Mouse (Mus musculus) lung, postnatal 0 days (tissue): ENCODE results near the gene Dnhd1. TPM values are rescaled to one million over a fixed set of nuclear protein-coding genes. Genes with fewer than 3 reads are reported as not detected.
A peak's percentile ranks its signal among the peaks of the same experiment; 100 is the strongest.

ENCODE experiments used
- ATAC-seq: fragments of 200-750 bp; cut with Nextera tagmentation; 2 replicates; pipeline ENCODE4 v1.8.0; 2017; ENCODE audit warnings: moderate library complexity
- DNase-seq: peaks from one replicate; pipeline ENCODE4 v3.0.0-alpha.2; 2016; ENCODE audit warnings: low spot score
- H3K27ac ChIP-seq: fragments of 300-500 bp; sonication (generic); 2 replicates; pipeline ENCODE4 v1.5.1; 2014; ENCODE audit warnings: antibody characterized with exemption, mild to moderate bottlenecking, low read length, mixed read lengths
- H3K27me3 ChIP-seq: fragments of 300-500 bp; sonication (generic); replicated peaks from 2 replicates; pipeline ENCODE4 v1.6.1; 2014; ENCODE audit warnings: low read length, mixed read lengths; ENCODE audit not compliant: insufficient read depth
- H3K36me3 ChIP-seq: fragments of 300-500 bp; sonication (generic); 2 replicates; pipeline ENCODE4 v1.6.1; 2014; ENCODE audit warnings: low read length, mixed read lengths; ENCODE audit not compliant: insufficient read depth
- H3K4me1 ChIP-seq: fragments of 300-500 bp; sonication (generic); 2 replicates; pipeline ENCODE4 v1.6.1; 2014; ENCODE audit warnings: antibody characterized with exemption, low read depth, low read length, mixed read lengths; ENCODE audit not compliant: insufficient read depth
- H3K4me2 ChIP-seq: fragments of 300-500 bp; sonication (generic); replicated peaks from 2 replicates; pipeline ENCODE4 v1.6.1; 2014; ENCODE audit warnings: low read depth, mild to moderate bottlenecking, low read length, moderate library complexity, mixed read lengths
- H3K4me3 ChIP-seq: fragments of 300-500 bp; sonication (generic); 2 replicates; pipeline ENCODE4 v1.5.1; 2014; ENCODE audit warnings: low read depth, low read length
- H3K9ac ChIP-seq: fragments of 300-500 bp; sonication (generic); replicated peaks from 2 replicates; pipeline ENCODE4 v1.6.1; 2014; ENCODE audit warnings: low read depth, mild to moderate bottlenecking
- H3K9me3 ChIP-seq: fragments of 300-500 bp; sonication (generic); 2 replicates; pipeline ENCODE4 v1.6.1; 2016; ENCODE audit warnings: low read length, mixed read lengths
- CTCF ChIP-seq: IDR thresholded peaks from 2 replicates; pipeline ENCODE4 v1.5.1; 2016; ENCODE audit warnings: antibody characterized with exemption, mild to moderate bottlenecking
- EP300 ChIP-seq: IDR thresholded peaks from 2 replicates; pipeline ENCODE4 v1.6.1; 2016; ENCODE audit warnings: antibody characterized with exemption, mild to moderate bottlenecking, control low read depth
- WGBS: fragments of 180-500 bp; shearing (Covaris S2); extraction: QIAGEN DNeasy Blood & Tissue Kit; methylation state at CpG from one replicate; pipeline ENCODE4 v1.1.7; 2014; 5-methylcytosine and 5-hydroxymethylcytosine counted together
- polyA plus RNA-seq: library from polyadenylated mRNA; unstranded; fragments of >200 nt; fragmentation: Nextera tagmentation; extraction: Ambion mirVana; gene quantifications from 2 replicates; pipeline ENCODE4 v1.2.1, GENCODE M21; 2015

The Dnhd1 gene
- polyA plus RNA-seq, 1 experiment from 2014 or later: 0.79 TPM

GRCm38 (mm10) chr7:105638776-105639175, 11.9 kb upstream of the Dnhd1 start:
- WGBS: 93% methylated on average over 6 of the region's 6 CpGs
- no peak for TF ChIP-seq CTCF
- TF ChIP-seq EP300: no peak
- no peak overlapping the region for H3K9ac ChIP-seq

GRCm38 (mm10) chr7:105639304-105639703, 11.3 kb upstream of the Dnhd1 start:
- Histone ChIP-seq H3K4me1 (peaks cover 23% of the 10 kb centered on the region; the same call in 1 of the 2 replicates), H3K9ac (no peak overlapping the region), H3K36me3 (0 out of 2 replicates have a peak, but pooled peaks cover 7% of the 10 kb centered on the region), H3K4me3 (peak overlapping the region; percentile 65; the same call in 1 of the 2 replicates), H3K9me3 (no peaks in the 10 kb centered on the region), H3K27me3 (no peaks in the 10 kb centered on the region), H3K27ac (peak overlapping the region; percentile 81), H3K4me2 (peak overlapping the region; percentile 86)
- WGBS: 43% methylated on average over 9 of the region's 9 CpGs
- DNase-seq: no peak
- TF ChIP-seq CTCF (no peak), EP300 (no peak)
- ATAC-seq: no peak

More at GRCm38 (mm10) chr7:105638776-105639175, 11.9 kb upstream of the Dnhd1 start:
- no peak for DNase-seq
- Histone ChIP-seq H3K4me1 (peaks cover 26% of the 10 kb centered on the region; the same call in 1 of the 2 replicates), H3K36me3 (0 out of 2 replicates have a peak, but pooled peaks cover 7% of the 10 kb centered on the region), H3K27ac (no peak overlapping the region), H3K27me3 (no peaks in the 10 kb centered on the region), H3K4me2 (no peak overlapping the region; the same call in 1 of the 2 replicates), H3K9me3 (no peaks in the 10 kb centered on the region), H3K4me3 (no peak overlapping the region)
- no peak for ATAC-seq

DNA sequence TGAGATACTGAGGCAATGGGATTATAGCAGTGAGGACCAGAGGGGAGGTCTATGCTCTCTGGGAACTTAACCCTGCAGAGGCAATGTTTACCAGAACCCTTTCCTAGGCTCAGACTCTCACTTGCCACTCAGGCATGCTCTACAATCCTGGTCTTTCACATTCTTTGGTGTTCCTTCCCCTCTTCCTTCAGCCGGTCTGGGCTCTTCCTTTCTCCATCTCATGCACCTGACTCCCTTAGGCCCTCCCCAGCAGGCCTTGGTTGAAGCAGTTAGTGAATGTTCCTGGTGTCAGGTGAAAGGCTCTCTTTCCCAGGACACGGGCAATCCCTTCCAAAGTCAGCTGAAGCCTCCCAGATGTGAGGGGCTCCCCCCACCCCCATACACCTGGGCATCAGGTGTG, 10.9 kb upstream of the Dnhd1 start, which contains the start of gene Timm10b:
Timm10b (plus strand) TSS at position 301 of the 400 bp plus-strand sequence.
- peak within 1 kb of the TSS; percentile 63 for H3K9ac ChIP-seq
- ATAC-seq (no peak; the same call in 1 of the 2 replicates), DNase-seq (no peak)
- no peaks in the 10 kb centered on the region for H3K27me3 ChIP-seq
- peak within 1 kb of the TSS; percentile 91 for H3K27ac ChIP-seq
- H3K36me3 ChIP-seq: 0 out of 2 replicates have a peak, but pooled peaks cover 7% of the 10 kb centered on the region
- peak within 1 kb of the TSS; percentile 86 for H3K4me2 ChIP-seq
- H3K4me1 ChIP-seq: peaks cover 20% of the 10 kb centered on the region; the same call in 1 of the 2 replicates
- no peaks in the 10 kb centered on the region for H3K9me3 ChIP-seq
- 3% methylated on average over 2 of the region's 2 CpGs for WGBS
- no peak for TF ChIP-seq EP300
- no peak for TF ChIP-seq CTCF
- H3K4me3 ChIP-seq: peak within 1 kb of the TSS; percentile 65

DNA sequence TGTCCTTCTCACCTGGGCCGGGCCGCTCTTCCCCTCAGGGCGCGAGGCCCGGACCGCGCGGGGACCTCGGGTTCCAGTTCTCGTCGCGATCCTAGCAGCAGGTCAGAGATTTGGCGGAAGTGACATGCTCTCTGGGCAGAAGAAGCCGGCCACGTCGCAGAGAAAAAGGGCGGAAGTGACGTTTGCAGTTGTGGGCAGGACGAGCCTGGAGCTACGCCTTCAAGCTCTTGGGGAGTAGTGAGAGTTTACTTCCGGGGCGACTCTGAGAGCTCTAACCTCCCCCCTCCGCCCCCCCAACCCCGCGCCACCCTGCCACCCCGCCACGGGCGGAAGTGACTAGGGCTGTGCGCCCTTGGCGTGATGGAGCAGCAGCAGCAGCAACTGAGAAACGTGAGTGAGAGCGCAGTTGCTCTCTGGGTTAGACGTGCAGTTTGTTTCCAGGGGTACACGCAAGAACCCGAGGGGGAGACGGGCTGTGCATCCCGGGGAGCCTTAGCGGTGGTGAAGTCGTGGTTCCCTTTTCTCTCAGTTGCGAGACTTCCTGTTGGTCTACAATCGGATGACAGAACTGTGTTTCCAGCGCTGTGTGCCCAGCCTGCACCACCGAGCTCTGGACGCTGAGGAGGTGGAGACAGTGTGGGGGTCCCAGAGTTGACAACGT, 10.3 kb upstream of the Dnhd1 start, which contains the start of the genes Arfip2 and Gm45799:
Arfip2 (minus strand) TSS at position 184 of the 661 bp plus-strand sequence.
Gm45799 (plus strand) TSS at position 320 of the 661 bp plus-strand sequence.
- 1% methylated on average over 45 of the region's 45 CpGs for WGBS
- Histone ChIP-seq H3K27me3 (no peaks in the 10 kb centered on the region), H3K9ac (peak within 1 kb of the TSS; percentile 63), H3K4me1 (peaks cover 20% of the 10 kb centered on the region; the same call in 1 of the 2 replicates), H3K9me3 (no peaks in the 10 kb centered on the region), H3K4me2 (peak within 1 kb of the TSS; percentile 86), H3K36me3 (0 out of 2 replicates have a peak, but pooled peaks cover 7% of the 10 kb centered on the region), H3K4me3 (peak within 1 kb of the TSS; percentile 65), H3K27ac (peak within 1 kb of the TSS; percentile 91)
- peak; percentile 98 for ATAC-seq
- TF ChIP-seq EP300: no peak
- no peak for TF ChIP-seq CTCF
- peak; percentile 99 for DNase-seq

GRCm38 (mm10) chr7:105640894-105641255, 9.8 kb upstream of the Dnhd1 start:
- ATAC-seq (no peak; the same call in 1 of the 2 replicates), DNase-seq (peak; percentile 40)

GRCm38 (mm10) chr7:105641936-105642335, 8.7 kb upstream of the Dnhd1 start:
- H3K4me1 ChIP-seq: peaks cover 20% of the 10 kb centered on the region; the same call in 1 of the 2 replicates
- no peak overlapping the region for H3K4me2 ChIP-seq
- no peak overlapping the region for H3K9ac ChIP-seq
- no peak overlapping the region for H3K4me3 ChIP-seq
- 0 out of 2 replicates have a peak, but pooled peaks cover 5% of the 10 kb centered on the region for H3K36me3 ChIP-seq
- DNase-seq (no peak), ATAC-seq (no peak)
- H3K27me3 ChIP-seq: no peaks in the 10 kb centered on the region
- TF ChIP-seq CTCF (no peak), EP300 (no peak)
- peak overlapping the region; percentile 91 for H3K27ac ChIP-seq
- H3K9me3 ChIP-seq: no peaks in the 10 kb centered on the region
- 49% methylated on average over 3 of the region's 3 CpGs for WGBS

More at GRCm38 (mm10) chr7:105640894-105641255, 9.8 kb upstream of the Dnhd1 start:
- H3K9ac ChIP-seq: peak overlapping the region; percentile 41
- peak overlapping the region; percentile 65 for H3K4me3 ChIP-seq
- TF ChIP-seq CTCF (peak; percentile 22), EP300 (no peak)
- 2% methylated on average over 18 of the region's 18 CpGs for WGBS
- H3K36me3 ChIP-seq: 0 out of 2 replicates have a peak, but pooled peaks cover 7% of the 10 kb centered on the region
- H3K27me3 ChIP-seq: no peaks in the 10 kb centered on the region
- H3K4me1 ChIP-seq: peaks cover 20% of the 10 kb centered on the region; the same call in 1 of the 2 replicates
- no peaks in the 10 kb centered on the region for H3K9me3 ChIP-seq
- H3K27ac ChIP-seq: peak overlapping the region; percentile 91
- peak overlapping the region; percentile 86 for H3K4me2 ChIP-seq
